Mouse (Mus musculus): Measurements from ENCODE around the gene Mylpf. TPM values are rescaled to one million over a fixed set of nuclear protein-coding genes. Genes with fewer than 3 reads are reported as not detected.
A peak's percentile ranks its signal among the peaks of the same experiment; 100 is the strongest.

Mylpf gene
- total RNA-seq, 2 experiments from 2014 or later = 24,727 to 33,034 TPM

DNA sequence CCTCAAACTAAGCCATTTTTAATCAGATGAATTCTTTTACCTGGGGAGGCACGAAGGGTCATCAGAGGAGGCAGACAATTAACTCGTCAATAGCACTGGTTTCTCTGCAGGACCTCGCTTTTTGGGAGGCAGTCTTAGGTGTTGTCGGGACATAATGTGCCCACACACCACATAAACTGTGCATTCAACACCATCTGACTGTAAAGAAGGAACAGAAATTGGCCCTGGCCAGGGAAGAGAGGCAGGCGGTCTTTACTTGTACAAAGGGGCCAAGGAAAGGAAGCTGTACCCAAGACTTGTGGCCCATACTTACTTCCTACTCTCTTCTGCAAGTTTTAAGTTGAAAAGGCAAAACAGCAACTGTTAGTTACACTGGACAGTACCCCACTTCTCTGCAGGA, 47.8 kb downstream of the Mylpf start:
- intact Hi-C loops (cut with DNase I) = no loop called here
- Histone ChIP-seq H3K4me3 (no peak overlapping the region), H3K27ac (no peak overlapping the region)
- DNase-seq = no peak
- no peak for TF ChIP-seq CTCF (IDR thresholded peaks at IDR 0.05)

DNA sequence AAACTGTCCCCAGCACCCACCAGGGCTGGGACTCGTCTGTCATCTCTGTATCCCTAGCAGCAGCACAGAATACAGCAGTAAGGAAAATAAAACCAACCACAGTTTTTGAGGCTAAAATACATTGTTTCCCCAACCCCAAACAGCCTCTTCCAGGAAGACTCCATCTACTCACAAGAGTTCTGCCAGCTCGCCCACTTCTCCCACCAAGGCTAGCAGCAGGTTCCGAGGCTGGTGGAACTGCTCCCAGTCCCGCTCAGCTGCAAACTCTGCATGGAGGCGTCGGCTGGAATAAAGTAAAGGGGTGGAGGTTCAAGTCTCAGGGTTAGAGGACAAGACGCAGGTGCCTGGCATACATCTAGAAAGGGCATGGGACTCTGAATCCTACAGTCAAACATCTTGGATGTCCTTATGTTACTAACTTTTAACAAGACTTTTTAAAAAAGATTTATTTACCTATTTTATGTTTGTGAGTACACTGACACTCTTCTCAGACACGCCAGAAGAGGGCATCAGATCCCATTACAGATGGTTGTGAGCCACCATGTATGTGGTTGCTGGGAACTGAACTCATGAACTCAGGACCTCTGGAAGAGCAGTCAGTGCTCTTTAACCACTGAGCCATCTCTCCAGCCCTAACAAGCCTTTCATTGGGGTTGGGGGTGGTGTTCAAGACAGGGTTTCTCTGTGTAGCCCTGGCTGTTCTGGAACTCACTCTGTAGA, 50.7 kb downstream of the Mylpf start:
- no peak for TF ChIP-seq CTCF (IDR thresholded peaks at IDR 0.05)
- intact Hi-C loops (cut with DNase I) = no loop called here
- H3K4me3 ChIP-seq = peak overlapping the region; percentile 75

GRCm38 (mm10) chr7:127260309-127261111, 51.8 kb downstream of the Mylpf start, which contains the start of gene Dctpp1:
Dctpp1 (minus strand) TSS chr7:127260709.
- intact Hi-C loops (cut with DNase I) = loop anchor here (2.0 kb wide), 1 partner anchor 16 kb away; no protein-coding TSS in a partner anchor
- H3K4me3 ChIP-seq = peak within 1 kb of the TSS; percentile 75

More for the DNA sequence above, 50.7 kb downstream of the Mylpf start:
- no peak overlapping the region for H3K27ac ChIP-seq
- DNase-seq = no peak

DNA sequence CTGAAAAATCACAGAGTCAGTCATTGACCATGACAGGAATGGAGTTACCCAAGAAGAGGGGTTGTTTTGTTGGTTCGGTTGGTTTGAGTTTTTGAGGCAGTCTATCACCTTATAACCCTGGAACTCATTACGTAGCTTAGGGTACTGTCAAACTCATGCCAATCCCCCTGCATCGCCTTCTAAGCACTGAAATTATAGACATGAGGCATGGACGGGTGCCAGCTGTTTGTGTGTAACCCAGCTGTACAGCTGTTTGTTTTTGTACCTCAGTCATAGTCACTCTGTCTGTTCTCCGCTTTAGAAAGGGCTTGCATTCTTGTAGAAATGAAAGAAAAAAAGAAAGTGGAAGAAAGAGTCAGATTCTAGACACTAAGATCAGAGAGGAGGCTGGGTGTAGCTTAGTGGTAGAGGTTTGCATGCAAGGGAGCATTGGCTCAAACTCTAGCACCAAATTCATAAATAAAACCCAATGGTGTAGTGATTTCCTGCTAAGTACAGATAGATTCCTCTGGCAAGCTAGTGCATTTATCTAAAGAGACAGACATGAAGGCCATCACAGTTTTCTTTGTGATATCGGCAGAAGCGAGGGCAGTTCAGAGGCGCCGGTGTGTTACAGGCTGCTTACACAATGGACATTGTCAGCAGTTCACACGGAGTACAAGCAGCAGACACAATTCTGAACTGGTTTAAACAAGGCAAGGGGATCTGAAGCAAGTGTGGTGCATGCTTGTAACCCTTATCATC, 53.7 kb downstream of the Mylpf start:
- no peak for DNase-seq
- no peak overlapping the region for H3K4me3 ChIP-seq
- no peak for TF ChIP-seq CTCF (IDR thresholded peaks at IDR 0.05)
- no peak overlapping the region for H3K27ac ChIP-seq
- intact Hi-C loops (cut with DNase I) = no loop called here

More at GRCm38 (mm10) chr7:127260309-127261111, 51.8 kb downstream of the Mylpf start, which contains the start of gene Dctpp1:
- peak; percentile 85 for TF ChIP-seq CTCF (IDR thresholded peaks at IDR 0.05)
- H3K27ac ChIP-seq = peak within 1 kb of the TSS; percentile 89
- DNase-seq = peak; percentile 98

DNA sequence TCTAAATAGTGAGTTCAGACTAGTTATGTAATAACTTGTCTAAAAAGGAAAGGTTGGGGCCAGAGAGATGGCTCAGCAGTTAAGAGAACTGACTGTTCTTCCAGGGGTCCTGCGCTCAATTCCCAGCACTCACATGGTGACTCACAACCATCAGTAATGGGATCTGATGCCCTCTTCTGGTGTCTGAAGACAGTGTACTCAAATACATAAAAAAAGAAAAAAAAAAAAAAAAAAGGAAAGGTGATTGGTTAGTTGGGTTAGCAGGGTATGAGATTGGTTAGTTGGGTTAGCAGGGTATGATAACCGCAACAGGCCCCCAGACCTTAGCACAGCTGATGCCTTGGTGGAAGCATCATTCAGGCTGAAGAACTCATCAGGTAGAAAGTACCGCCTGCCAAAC, 54.8 kb downstream of the Mylpf start:
- H3K27ac ChIP-seq = no peak overlapping the region
- no peak overlapping the region for H3K4me3 ChIP-seq
- intact Hi-C loops (cut with DNase I) = no loop called here
- no peak for TF ChIP-seq CTCF (IDR thresholded peaks at IDR 0.05)
- DNase-seq = no peak

Other genes with a start within 250 kb of the Mylpf start
- 10 to 100 TPM; 29.3 to 41.0 TPM for gene Cdipt, start 233.0 kb upstream of the Mylpf start, total RNA-seq (2021)
- under 1 TPM in 1 of 2 experiments, not detected in 1; 0.47 TPM for gene Cdiptos, start 232.8 kb upstream of the Mylpf start, total RNA-seq (2021)
- 10 to 100 TPM; 26.5 to 30.2 TPM for gene Mvp, start 194.3 kb upstream of the Mylpf start, total RNA-seq (2021)
- not detected for gene Pagr1b, start 192.4 kb upstream of the Mylpf start, total RNA-seq (2021)
- gene Pagr1a, start 191.5 kb upstream of the Mylpf start, total RNA-seq (2021) = 1 to 10 TPM in 1 of 2 experiments, not detected in 1; 2.4 TPM
- 10 to 100 TPM; 19.4 to 21.7 TPM for gene Gm42742, start 187.8 kb upstream of the Mylpf start, total RNA-seq (2021)
- gene Prrt2, start 187.7 kb upstream of the Mylpf start, total RNA-seq (2021) = under 1 TPM; 0.14 to 0.61 TPM
- gene Maz, start 181.9 kb upstream of the Mylpf start, total RNA-seq (2021) = 10 to 100 TPM; 74.5 to 79.0 TPM
- under 1 TPM; 0.66 to 0.84 TPM for gene Kif22, start 166.4 kb upstream of the Mylpf start, total RNA-seq (2021)
- gene Zg16, start 121.6 kb upstream of the Mylpf start, total RNA-seq (2021) = not detected
- gene AI467606, start 117.5 kb upstream of the Mylpf start, total RNA-seq (2021) = under 1 TPM; 0.51 to 0.92 TPM
- gene Qprt, start 86.7 kb upstream of the Mylpf start, total RNA-seq (2021) = under 1 TPM; 0.31 to 0.53 TPM
- gene Spn, start 71.1 kb upstream of the Mylpf start, total RNA-seq (2021) = under 1 TPM in 1 of 2 experiments, not detected in 1; 0.17 TPM
- gene Cd2bp2, start 12.8 kb upstream of the Mylpf start, total RNA-seq (2021) = 10 to 100 TPM; 27.2 to 32.4 TPM
- gene Tbc1d10b, start 422 bp upstream of the Mylpf start, total RNA-seq (2021) = 10 to 100 TPM; 31.6 to 32.8 TPM
- gene Zfp553, start 24.2 kb downstream of the Mylpf start, total RNA-seq (2021) = 1 to 10 TPM; 4.2 to 5.1 TPM
- gene Sept1, start 24.2 kb downstream of the Mylpf start, total RNA-seq (2021) = 1 to 10 TPM in 1 of 2 experiments, under 1 TPM in 1; 0.89 to 2.1 TPM
- gene Zfp771, start 35.4 kb downstream of the Mylpf start, total RNA-seq (2021) = 10 to 100 TPM; 17.6 to 17.7 TPM
- 10 to 100 TPM; 25.1 to 35.4 TPM for gene Dctpp1, start 51.8 kb downstream of the Mylpf start, total RNA-seq (2021)
- gene Sephs2, start 65.2 kb downstream of the Mylpf start, total RNA-seq (2021) = 10 to 100 TPM; 30.1 to 36.3 TPM
- under 1 TPM; 0.15 to 0.25 TPM for gene Itgal, start 87.4 kb downstream of the Mylpf start, total RNA-seq (2021)
- gene Zfp768, start 136.7 kb downstream of the Mylpf start, total RNA-seq (2021) = 10 to 100 TPM; 35.2 to 38.9 TPM
- 1 to 10 TPM; 3.7 to 3.8 TPM for gene Zfp747, start 167.2 kb downstream of the Mylpf start, total RNA-seq (2021)
- 1 to 10 TPM; 1.6 to 2.4 TPM for gene 9130019O22Rik, start 178.3 kb downstream of the Mylpf start, total RNA-seq (2021)
- gene E430018J23Rik, start 184.7 kb downstream of the Mylpf start, total RNA-seq (2021) = 1 to 10 TPM; 1.2 to 1.3 TPM
- 1 to 10 TPM; 1.7 to 2.5 TPM for gene Zfp764, start 197.9 kb downstream of the Mylpf start, total RNA-seq (2021)
- gene Zfp688, start 213.2 kb downstream of the Mylpf start, total RNA-seq (2021) = 1 to 10 TPM; 1.5 to 2.1 TPM
- 1 to 10 TPM in 1 of 2 experiments, under 1 TPM in 1; 0.71 to 1.3 TPM for gene Zfp689, start 240.3 kb downstream of the Mylpf start, total RNA-seq (2021)